Mouse (Mus musculus) heart, embryonic 14.5 days (tissue): ENCODE results near the gene Prkar2b. TPM values are rescaled to one million over a fixed set of nuclear protein-coding genes. Genes with fewer than 3 reads are reported as not detected.

ENCODE experiments used
- ATAC-seq: fragments of 200-750 bp; cut with Nextera tagmentation; 2 replicates; pipeline ENCODE4 v1.8.0; 2017; ENCODE audit warnings: low read depth, moderate TSS enrichment; ENCODE audit not compliant: insufficient number of reproducible peaks, insufficient read depth, low FRiP score
- H3K27ac ChIP-seq, 2 experiments: fragments of 200-500 bp in 1 of 2; fragments of 300-500 bp in 1 of 2; sonication (generic) in 1 of 2; replicated peaks in 1 of 2; 2 replicates each; pipeline ENCODE4 v1.5.1; 2012 to 2014; ENCODE audit warnings: low read depth in 2 of 2, low read length in 2 of 2, control low read depth in 1 of 2, mild to moderate bottlenecking in 1 of 2, mixed read lengths in 1 of 2; ENCODE audit not compliant: control insufficient read depth in 1 of 2, insufficient read depth in 1 of 2
- H3K27me3 ChIP-seq: fragments of 300-500 bp; sonication (generic); 2 replicates; pipeline ENCODE4 v1.6.1; 2014; ENCODE audit warnings: mild to moderate bottlenecking, low read length, control low read depth; ENCODE audit not compliant: control insufficient read depth, insufficient read depth
- H3K36me3 ChIP-seq: fragments of 300-500 bp; sonication (generic); 2 replicates; pipeline ENCODE4 v1.6.1; 2014; ENCODE audit warnings: mild to moderate bottlenecking, control low read depth, low read length, mixed read lengths; ENCODE audit not compliant: control insufficient read depth, insufficient read depth
- H3K4me1 ChIP-seq, 2 experiments: fragments of 200-500 bp in 1 of 2; fragments of 300-500 bp in 1 of 2; sonication (generic) in 1 of 2; 2 replicates each; pipeline ENCODE4 v1.6.1; 2012 to 2014; ENCODE audit warnings: low read length in 2 of 2, control low read depth in 1 of 2, mixed read lengths in 1 of 2; ENCODE audit not compliant: control insufficient read depth in 2 of 2, insufficient read depth in 2 of 2
- H3K4me2 ChIP-seq: fragments of 300-500 bp; sonication (generic); 2 replicates; pipeline ENCODE4 v1.6.1; 2014; ENCODE audit warnings: mild to moderate bottlenecking, low read length
- H3K4me3 ChIP-seq, 2 experiments: fragments of 200-500 bp in 1 of 2; fragments of 300-500 bp in 1 of 2; sonication (generic) in 1 of 2; 2 replicates each; pipeline ENCODE4 v1.5.1; 2012 to 2014; ENCODE audit warnings: low read length in 2 of 2, mild to moderate bottlenecking in 2 of 2, control low read depth in 1 of 2, low read depth in 1 of 2, moderate library complexity in 1 of 2; ENCODE audit not compliant: control insufficient read depth in 1 of 2, insufficient read depth in 1 of 2
- H3K9ac ChIP-seq: fragments of 300-500 bp; sonication (generic); 2 replicates; pipeline ENCODE4 v1.6.1; 2014; ENCODE audit warnings: mild to moderate bottlenecking, low read length
- H3K9me3 ChIP-seq: fragments of 300-500 bp; sonication (generic); 2 replicates; pipeline ENCODE4 v1.6.1; 2016; ENCODE audit warnings: low read length, control low read depth; ENCODE audit not compliant: control insufficient read depth
- WGBS: fragments of 180-500 bp; shearing (Covaris S2); extraction: QIAGEN DNeasy Blood & Tissue Kit; methylation state at CpG from one replicate; pipeline ENCODE4 v1.1.7; 2014; 5-methylcytosine and 5-hydroxymethylcytosine counted together
- polyA plus RNA-seq: library from polyadenylated mRNA; unstranded; fragments of >200 nt; fragmentation: Nextera tagmentation; extraction: Ambion mirVana; gene quantifications from 2 replicates; pipeline ENCODE4 v1.2.1, GENCODE M21; 2014

Prkar2b gene
- polyA plus RNA-seq, 1 experiment from 2014 or later = 14.7 TPM

- no peak for ATAC-seq
- Histone ChIP-seq H3K4me3 (no peak overlapping the region), H3K9ac (no peak overlapping the region), H3K27ac (no peak overlapping the region), H3K36me3 (no peaks in the 10 kb centered on the region), H3K4me2 (no peak overlapping the region), H3K27me3 (no peaks in the 10 kb centered on the region), H3K9me3 (no peaks in the 10 kb centered on the region), H3K4me1 (peaks cover 0 to 2% of the 10 kb centered on the region in 2 experiments; a peak in 1 of 4 replicates)
- WGBS = 73% methylated on average over 1 of the region's 1 CpGs
These were observed 36.0 kb upstream of the Prkar2b start for GRCm38 (mm10) chr12:32097107-32097506.

DNA sequence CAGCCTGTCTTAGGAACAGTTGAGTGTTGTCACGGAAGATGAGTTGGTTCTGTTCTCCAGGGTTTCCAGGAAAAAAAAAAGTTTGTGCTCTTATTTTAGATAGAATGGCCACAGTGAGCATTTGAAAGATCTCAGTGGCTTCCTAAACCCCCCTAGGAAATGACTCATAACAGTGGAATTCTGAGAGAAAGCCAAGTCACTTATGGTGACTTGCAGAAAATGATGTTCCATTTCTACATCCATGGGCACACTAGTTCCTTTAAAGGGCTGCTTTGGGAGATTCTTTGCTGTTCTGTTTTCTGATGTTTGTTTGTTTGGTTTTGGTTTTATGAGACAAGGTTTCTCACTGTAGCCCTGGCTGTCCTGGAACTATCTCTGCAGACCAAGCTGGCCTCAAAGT is 34.1 kb upstream of the Prkar2b start:
- Histone ChIP-seq H3K4me2 (no peak overlapping the region), H3K27ac (no peak overlapping the region), H3K36me3 (no peaks in the 10 kb centered on the region), H3K9ac (no peak overlapping the region), H3K9me3 (no peaks in the 10 kb centered on the region), H3K27me3 (no peaks in the 10 kb centered on the region), H3K4me3 (no peak overlapping the region), H3K4me1 (peaks cover 0 to 2% of the 10 kb centered on the region in 2 experiments; a peak in 1 of 4 replicates)
- 35% methylated on average over 1 of the region's 1 CpGs for WGBS
- no peak for ATAC-seq

GRCm38 (mm10) chr12:32092452-32092851 is 31.4 kb upstream of the Prkar2b start:
- H3K9me3 ChIP-seq = no peaks in the 10 kb centered on the region
- no peak overlapping the region for H3K27ac ChIP-seq
- H3K4me3 ChIP-seq = no peak overlapping the region
- no peak for ATAC-seq
- H3K27me3 ChIP-seq = no peaks in the 10 kb centered on the region
- peaks cover 0 to 2% of the 10 kb centered on the region in 2 experiments; a peak in 1 of 4 replicates for H3K4me1 ChIP-seq
- no peak overlapping the region for H3K9ac ChIP-seq
- H3K4me2 ChIP-seq = no peak overlapping the region
- H3K36me3 ChIP-seq = no peaks in the 10 kb centered on the region
- WGBS = 81% methylated on average over 4 of the region's 4 CpGs

DNA sequence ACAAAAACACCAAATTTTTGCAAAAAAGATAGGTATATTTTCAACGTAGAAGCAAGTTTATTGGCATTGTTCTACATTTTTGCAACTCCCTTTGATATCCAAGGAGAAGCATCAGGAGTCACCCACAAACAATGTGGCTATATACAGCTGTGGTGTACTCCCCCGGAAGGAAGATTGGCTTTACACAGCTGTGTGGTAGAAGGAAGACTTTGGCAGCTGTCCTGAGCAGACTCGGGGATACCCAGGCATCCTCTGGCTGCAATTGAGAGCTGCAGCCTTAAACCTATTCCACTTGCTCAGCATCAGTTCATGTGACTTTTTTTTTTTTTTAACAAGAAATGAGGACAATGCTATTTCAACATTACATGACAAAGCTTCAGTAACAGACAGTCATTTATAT is 27.5 kb upstream of the Prkar2b start:
- Histone ChIP-seq H3K9me3 (no peaks in the 10 kb centered on the region), H3K4me3 (no peak overlapping the region), H3K27me3 (no peaks in the 10 kb centered on the region), H3K27ac (no peak overlapping the region), H3K4me1 (no peaks in the 10 kb centered on the region), H3K36me3 (no peaks in the 10 kb centered on the region), H3K9ac (no peak overlapping the region), H3K4me2 (no peak overlapping the region)
- 72% methylated on average over 3 of the region's 3 CpGs for WGBS
- no peak for ATAC-seq

DNA sequence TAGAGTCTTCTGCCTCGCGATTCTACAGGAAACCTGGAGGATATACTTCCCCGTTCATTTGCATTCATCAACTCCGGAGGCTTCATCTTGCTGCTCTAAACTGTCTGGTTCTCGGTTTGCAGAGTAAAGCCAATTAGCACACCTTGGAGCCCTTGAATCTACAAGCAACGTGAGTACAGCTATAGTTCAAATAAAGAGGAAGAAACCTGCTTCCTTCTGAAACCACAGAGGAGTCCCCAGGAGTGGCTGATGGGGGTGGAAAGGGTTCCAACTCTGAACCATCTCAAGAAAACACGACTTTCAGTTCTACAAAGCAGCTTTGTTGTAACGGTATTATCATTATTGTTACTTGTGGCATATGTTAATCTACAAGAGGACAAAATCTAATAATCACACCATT is 26.2 kb upstream of the Prkar2b start:
- no peak overlapping the region for H3K4me2 ChIP-seq
- ATAC-seq = no peak
- 79% methylated on average over 8 of the region's 8 CpGs for WGBS
- no peak overlapping the region for H3K9ac ChIP-seq
- no peak overlapping the region for H3K4me3 ChIP-seq
- no peaks in the 10 kb centered on the region for H3K4me1 ChIP-seq
- H3K27ac ChIP-seq = no peak overlapping the region
- no peaks in the 10 kb centered on the region for H3K27me3 ChIP-seq
- H3K9me3 ChIP-seq = no peaks in the 10 kb centered on the region
- H3K36me3 ChIP-seq = no peaks in the 10 kb centered on the region

- Histone ChIP-seq H3K4me3 (no peak overlapping the region), H3K9me3 (no peaks in the 10 kb centered on the region), H3K27me3 (no peaks in the 10 kb centered on the region), H3K4me2 (no peak overlapping the region), H3K9ac (no peak overlapping the region), H3K27ac (no peak overlapping the region), H3K36me3 (no peaks in the 10 kb centered on the region), H3K4me1 (no peaks in the 10 kb centered on the region)
- ATAC-seq = no peak
- 78% methylated on average over 3 of the region's 3 CpGs for WGBS
These were observed 25.8 kb upstream of the Prkar2b start for GRCm38 (mm10) chr12:32086874-32087273.

DNA sequence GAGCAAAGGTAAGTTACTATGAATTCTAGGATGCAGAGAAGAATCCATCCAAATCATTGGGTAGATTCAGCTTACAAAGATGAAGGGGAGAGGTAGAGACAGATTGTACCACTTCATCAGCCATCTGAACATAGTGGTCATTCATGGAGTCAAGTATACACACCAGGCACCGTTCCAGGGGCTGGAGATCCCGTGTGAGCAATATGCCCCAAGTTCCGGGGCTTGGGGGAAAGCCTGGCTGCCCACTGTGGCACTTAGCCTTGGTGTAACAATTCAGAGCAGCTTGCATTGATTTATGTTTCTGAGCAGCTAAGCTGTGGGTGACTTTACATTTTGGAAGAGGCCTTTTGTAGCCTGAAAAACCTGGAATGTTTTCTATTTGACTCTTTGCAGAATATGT is 24.8 kb upstream of the Prkar2b start:
- H3K9me3 ChIP-seq = no peaks in the 10 kb centered on the region
- WGBS = 86% methylated on average over 3 of the region's 3 CpGs
- ATAC-seq = no peak
- no peak overlapping the region for H3K4me2 ChIP-seq
- H3K4me1 ChIP-seq = no peaks in the 10 kb centered on the region
- no peak overlapping the region for H3K4me3 ChIP-seq
- H3K9ac ChIP-seq = no peak overlapping the region
- no peaks in the 10 kb centered on the region for H3K36me3 ChIP-seq
- no peak overlapping the region for H3K27ac ChIP-seq
- no peaks in the 10 kb centered on the region for H3K27me3 ChIP-seq

DNA sequence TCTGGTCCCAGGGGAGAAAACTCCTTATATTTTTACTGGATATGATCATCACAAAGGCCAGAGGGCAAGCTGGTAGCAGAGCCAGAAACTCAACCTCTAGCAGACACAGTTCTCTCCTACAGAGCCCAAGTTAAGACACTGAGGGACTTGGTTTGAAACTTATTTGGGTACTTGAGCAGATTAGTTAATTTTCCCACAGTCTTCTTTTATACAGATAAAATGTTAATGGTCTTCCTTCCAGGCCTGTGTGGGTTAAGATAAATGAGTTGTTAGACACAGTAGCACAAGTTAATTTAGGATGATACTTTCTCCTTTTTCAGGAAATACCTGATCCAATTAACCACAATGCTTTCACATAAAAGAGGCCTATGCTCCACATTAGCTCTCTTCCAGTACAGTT is 24.1 kb upstream of the Prkar2b start:
- Histone ChIP-seq H3K4me2 (no peak overlapping the region), H3K4me3 (no peak overlapping the region), H3K9me3 (no peaks in the 10 kb centered on the region), H3K9ac (no peak overlapping the region), H3K4me1 (no peaks in the 10 kb centered on the region), H3K36me3 (no peaks in the 10 kb centered on the region), H3K27ac (no peak overlapping the region), H3K27me3 (no peaks in the 10 kb centered on the region)
- ATAC-seq = no peak
